In genomic region chr10:42679586-42679985, GRCm38 (mm10) we compare ENCODE assay signal across 8 mouse cellular contexts.
DNase-seq lines count a peak whose midpoint lies in the region; ATAC-seq and TF ChIP-seq lines count a peak whose summit lies in the region.

No protein-coding gene starts in this region.

- WGBS in limb, embryonic 11.5 days: 12% methylated on average over 10 of the region's 10 CpGs
- WGBS in neural tube, embryonic 15.5 days: 11% methylated on average over 10 of the region's 10 CpGs

- peak overlapping the region; percentile 77 for H3K4me3 ChIP-seq in embryonic fibroblast, embryonic 13.5 days (ENCODE audit: insufficient read depth, low read length)
- H3K4me3 ChIP-seq in limb, embryonic 11.5 days (ENCODE audit: low read depth, low read length): peak overlapping the region; percentile 85
- H3K4me3 ChIP-seq in neural tube, embryonic 15.5 days (replicated peaks): peak overlapping the region; percentile 100

- no peak for ATAC-seq in limb, embryonic 11.5 days (ENCODE audit: insufficient number of reproducible peaks, low FRiP score, low TSS enrichment, low read depth)
- no peak for ATAC-seq in neural tube, embryonic 15.5 days (ENCODE audit: low FRiP score)
- ATAC-seq in megakaryocyte-erythroid progenitor cell, adult 5-6 weeks (replicated peaks; ENCODE audit: low FRiP score, low TSS enrichment, poor library complexity, severe bottlenecking): no peak

- peak; percentile 9 for DNase-seq in thymus, postnatal 0 days (ENCODE audit: low spot score)
- DNase-seq in thymus, postnatal 4 days: no peak
- DNase-seq in limb, embryonic 11.5 days (ENCODE audit: low spot score): no peak
- DNase-seq in right cerebral cortex, adult 2 months (ENCODE audit: low spot score in 2 of 2): no peak
- no peak for DNase-seq in adrenal gland, postnatal 25 days

- no peaks in the 10 kb centered on the region for H3K9me3 ChIP-seq in limb, embryonic 11.5 days (ENCODE audit: control insufficient read depth, low read length)
- H3K9me3 ChIP-seq in neural tube, embryonic 15.5 days (replicated peaks): no peaks in the 10 kb centered on the region

- TF ChIP-seq CTCF in embryonic fibroblast, embryonic 13.5 days (IDR thresholded peaks at IDR 0.05; ENCODE audit: borderline replicate concordance, insufficient read depth, low read length): no peak

- peak overlapping the region; percentile 62 for H3K4me2 ChIP-seq in limb, embryonic 11.5 days (ENCODE audit: low read depth, severe bottlenecking)
- peak overlapping the region; percentile 76 for H3K4me2 ChIP-seq in neural tube, embryonic 15.5 days

- TF ChIP-seq POLR2A in embryonic fibroblast, embryonic 13.5 days (IDR thresholded peaks at IDR 0.05; ENCODE audit: low read depth, low read length): no peak

- H3K27me3 ChIP-seq in limb, embryonic 11.5 days (ENCODE audit: control insufficient read depth, insufficient read depth, low read length): peaks cover 3% of the 10 kb centered on the region; the same call in 1 of the 2 replicates
- no peaks in the 10 kb centered on the region for H3K27me3 ChIP-seq in neural tube, embryonic 15.5 days (replicated peaks)

- no peaks in the 10 kb centered on the region for H3K36me3 ChIP-seq in limb, embryonic 11.5 days (ENCODE audit: control insufficient read depth, insufficient read depth, low read length)
- H3K36me3 ChIP-seq in neural tube, embryonic 15.5 days: peaks cover 8% of the 10 kb centered on the region

- no peaks in the 10 kb centered on the region; the same call in 1 of the 2 replicates for H3K4me1 ChIP-seq in embryonic fibroblast, embryonic 13.5 days (ENCODE audit: control insufficient read depth, insufficient read depth, low read length)
- no peaks in the 10 kb centered on the region for H3K4me1 ChIP-seq in limb, embryonic 11.5 days (ENCODE audit: control insufficient read depth, insufficient read depth, low read length)
- peaks cover 20% of the 10 kb centered on the region for H3K4me1 ChIP-seq in neural tube, embryonic 15.5 days

- no peak overlapping the region for H3K27ac ChIP-seq in embryonic fibroblast, embryonic 13.5 days (ENCODE audit: insufficient read depth, low read length)
- H3K27ac ChIP-seq in limb, embryonic 11.5 days (replicated peaks; ENCODE audit: low read depth, low read length): no peak overlapping the region
- no peak overlapping the region for H3K27ac ChIP-seq in neural tube, embryonic 15.5 days (replicated peaks)

- no peak overlapping the region for H3K9ac ChIP-seq in limb, embryonic 11.5 days (ENCODE audit: low read length)
- peak overlapping the region; percentile 92 for H3K9ac ChIP-seq in neural tube, embryonic 15.5 days (replicated peaks)
